Mouse (Mus musculus): Measurements from ENCODE around the gene Irf2bp1.

- TF ChIP-seq EP300 (optimal IDR thresholded peaks at IDR 0.05): no peak
- TF ChIP-seq CTCF (IDR thresholded peaks at IDR 0.05; ENCODE audit: low read depth): no peak
Measured at GRCm38 (mm10) chr7:19028067-19028466, 24.2 kb downstream of the Irf2bp1 start.
